Mouse (Mus musculus) olfactory bulb, adult 2 months (tissue): ENCODE data around the gene Mrpl37. TPM values are rescaled to one million over a fixed set of nuclear protein-coding genes. Genes with fewer than 3 reads are reported as not detected.

Source experiments
- H3K27ac ChIP-seq: fragments of 200-500 bp; 2 replicates; pipeline ENCODE4 v1.5.1; 2012; ENCODE audit warnings: low read depth, low read length; ENCODE audit not compliant: insufficient read depth
- H3K4me1 ChIP-seq: fragments of 200-500 bp; 2 replicates; pipeline ENCODE4 v1.6.1; 2012; ENCODE audit warnings: low read length; ENCODE audit not compliant: control insufficient read depth, insufficient read depth
- H3K4me3 ChIP-seq: fragments of 200-500 bp; 2 replicates; pipeline ENCODE4 v1.5.1; 2012; ENCODE audit warnings: mild to moderate bottlenecking, low read depth, low read length, moderate library complexity; ENCODE audit not compliant: insufficient read depth
- CTCF ChIP-seq: fragments of 200-500 bp; IDR thresholded peaks from 2 replicates; pipeline ENCODE4 v1.5.1; 2012; ENCODE audit warnings: low read depth, mild to moderate bottlenecking, low read length, moderate library complexity; ENCODE audit not compliant: insufficient read depth
- POLR2A ChIP-seq: fragments of 200-500 bp; IDR thresholded peaks from 2 replicates; pipeline ENCODE4 v1.6.1; 2012; ENCODE audit warnings: mild to moderate bottlenecking, low read depth, low read length, moderate library complexity; ENCODE audit not compliant: insufficient read depth
- WGBS: fragments of 180-500 bp; shearing (Covaris S2); methylation state at CpG from one replicate; pipeline ENCODE4 v1.1.7; 2018; 5-methylcytosine and 5-hydroxymethylcytosine counted together
- polyA plus RNA-seq: library from polyadenylated mRNA; stranded (reverse); fragments of >200 nt; gene quantifications from 2 replicates; pipeline ENCODE4 v1.2.4, GENCODE M21; 2012; ENCODE audit warnings: low replicate concordance; ENCODE audit not compliant: missing spikeins, insufficient read depth, insufficient read length

Mrpl37 gene
- polyA plus RNA-seq, 1 experiment: not detected

GRCm38 (mm10) chr4:107075456-107075855, 8.8 kb upstream of the Mrpl37 start:
- H3K27ac ChIP-seq: peak overlapping the region; percentile 2; the same call in 1 of the 2 replicates
- no peak for TF ChIP-seq CTCF
- no peak for TF ChIP-seq POLR2A
- WGBS: 41% methylated on average over 5 of the region's 5 CpGs
- H3K4me1 ChIP-seq: peaks cover 11% of the 10 kb centered on the region; the same call in 1 of the 2 replicates
- no peak overlapping the region for H3K4me3 ChIP-seq

GRCm38 (mm10) chr4:107072343-107072742, 5.7 kb upstream of the Mrpl37 start:
- TF ChIP-seq POLR2A: no peak
- TF ChIP-seq CTCF: no peak
- Histone ChIP-seq H3K4me1 (peaks cover 11% of the 10 kb centered on the region; the same call in 1 of the 2 replicates), H3K27ac (no peak overlapping the region), H3K4me3 (no peak overlapping the region)
- WGBS: 89% methylated on average over 9 of the region's 9 CpGs

GRCm38 (mm10) chr4:107067151-107067840, 628 bp upstream of the Mrpl37 start:
- Histone ChIP-seq H3K27ac (no peak overlapping the region; the same call in 1 of the 2 replicates), H3K4me3 (peak overlapping the region; percentile 67), H3K4me1 (peaks cover 4% of the 10 kb centered on the region)
- 4% methylated on average over 33 of the region's 33 CpGs for WGBS
- no peak for TF ChIP-seq POLR2A
- no peak for TF ChIP-seq CTCF

DNA sequence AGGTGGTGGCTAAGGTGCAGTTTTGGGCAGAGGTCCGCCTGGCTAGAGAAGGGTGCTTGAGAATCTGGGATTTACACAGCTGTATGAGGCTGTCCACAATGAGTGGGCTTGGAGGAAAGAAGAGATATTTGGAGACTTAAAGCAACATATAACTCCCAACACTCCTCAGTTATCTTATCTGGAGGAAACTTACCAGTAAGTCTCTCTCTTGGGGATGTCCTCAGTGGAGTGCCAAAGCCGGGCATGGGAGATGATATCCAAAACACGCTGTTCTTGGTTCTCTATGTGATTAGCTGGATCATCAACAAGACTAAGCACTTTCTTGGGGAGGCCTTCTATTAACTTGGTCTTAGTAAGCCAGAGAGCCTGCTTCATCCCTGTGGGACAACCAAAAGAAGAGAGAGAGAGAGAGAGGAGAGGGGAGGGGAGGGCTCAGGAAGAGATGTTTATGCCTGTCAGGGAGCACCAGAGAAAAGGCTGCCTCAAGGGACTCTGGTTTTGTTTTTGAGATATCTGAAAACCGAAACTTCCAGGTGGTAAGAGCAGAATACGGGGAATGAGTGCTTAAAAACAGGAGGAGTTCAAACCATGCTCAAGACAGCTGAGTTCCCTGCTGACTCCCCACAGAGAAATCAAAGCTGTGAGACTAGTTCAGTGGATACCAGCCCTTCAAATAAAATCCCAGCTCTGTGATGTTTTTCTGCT, 2.1 kb downstream of the Mrpl37 start:
- WGBS: 93% methylated on average over 5 of the region's 5 CpGs
- TF ChIP-seq POLR2A (no peak), CTCF (no peak)
- peaks cover 4% of the 10 kb centered on the region for H3K4me1 ChIP-seq

DNA sequence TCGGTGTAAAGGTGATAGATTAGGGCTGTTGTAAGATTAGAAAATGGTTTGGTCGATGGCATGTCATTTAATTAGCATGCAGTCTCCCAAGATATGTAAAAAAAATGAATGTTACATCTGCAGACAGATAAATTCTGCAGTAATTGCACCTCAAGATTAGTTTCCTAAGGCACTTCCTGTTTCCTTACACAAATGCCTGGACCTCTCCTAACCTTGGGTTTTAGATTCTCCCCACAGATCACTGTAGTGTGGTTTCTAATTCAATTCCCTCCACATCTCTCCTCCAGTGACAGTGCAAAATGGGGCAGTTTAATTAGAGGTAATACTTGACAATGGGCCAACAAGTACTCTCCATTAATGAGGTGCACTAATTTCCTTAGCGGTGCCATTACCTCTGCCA, 3.5 kb downstream of the Mrpl37 start:
- WGBS: 75% methylated on average over 3 of the region's 3 CpGs
- Histone ChIP-seq H3K4me1 (peaks cover 4% of the 10 kb centered on the region), H3K27ac (no peak overlapping the region), H3K4me3 (no peak overlapping the region)
- TF ChIP-seq CTCF (no peak), POLR2A (no peak)

More for the DNA sequence above, 2.1 kb downstream of the Mrpl37 start:
- no peak overlapping the region for H3K27ac ChIP-seq
- no peak overlapping the region for H3K4me3 ChIP-seq

DNA sequence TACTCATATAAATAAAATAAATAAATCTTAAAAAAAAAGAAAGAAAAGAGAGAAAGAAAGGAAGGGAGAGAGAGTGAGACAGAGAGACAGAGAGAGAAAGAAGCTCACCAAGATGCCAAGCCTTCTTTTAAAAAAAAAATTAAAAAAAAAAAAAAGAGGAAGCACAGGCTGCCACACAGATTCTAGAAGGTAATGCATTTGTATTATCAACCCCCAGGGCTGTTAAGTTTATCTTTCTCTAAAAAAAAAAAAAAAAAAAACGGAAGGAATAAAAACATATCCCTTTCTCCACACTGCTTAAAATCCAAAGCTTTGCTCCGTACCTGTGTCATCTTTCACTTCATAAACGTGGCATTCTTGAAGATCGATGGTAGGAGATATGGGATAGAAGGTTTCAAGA, 5.1 kb downstream of the Mrpl37 start:
- peaks cover 2% of the 10 kb centered on the region; the same call in 1 of the 2 replicates for H3K4me1 ChIP-seq
- TF ChIP-seq POLR2A: no peak
- TF ChIP-seq CTCF: no peak
- no peak overlapping the region for H3K4me3 ChIP-seq
- H3K27ac ChIP-seq: no peak overlapping the region
- 96% methylated on average over 4 of the region's 4 CpGs for WGBS

DNA sequence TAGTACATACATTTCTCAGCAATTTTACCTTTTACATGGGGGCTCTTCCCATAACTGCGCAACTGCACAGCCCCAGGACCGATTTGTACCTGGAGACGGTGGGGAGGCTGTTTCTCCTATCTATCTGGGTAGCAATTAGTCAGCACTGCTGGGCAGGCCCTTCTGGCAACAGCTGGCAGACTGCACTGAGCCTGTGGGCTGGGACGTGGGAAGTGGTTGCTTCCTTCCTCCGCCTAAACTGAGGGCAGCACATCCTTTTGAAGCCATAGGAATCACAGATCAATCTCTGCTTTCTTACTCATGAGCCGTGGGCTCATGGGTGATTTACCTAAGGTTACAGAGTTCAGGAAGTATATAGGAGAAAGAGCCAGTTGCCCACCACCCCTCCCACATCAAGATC, 7.9 kb downstream of the Mrpl37 start:
- TF ChIP-seq POLR2A: no peak
- 76% methylated on average over 6 of the region's 6 CpGs for WGBS
- H3K4me3 ChIP-seq: no peak overlapping the region

GRCm38 (mm10) chr4:107058346-107058745, 8.3 kb downstream of the Mrpl37 start:
- Histone ChIP-seq H3K27ac (no peak overlapping the region), H3K4me1 (no peaks in the 10 kb centered on the region), H3K4me3 (no peak overlapping the region)
- TF ChIP-seq POLR2A (no peak), CTCF (no peak)
- 90% methylated on average over 5 of the region's 5 CpGs for WGBS

More for the DNA sequence above, 7.9 kb downstream of the Mrpl37 start:
- Histone ChIP-seq H3K27ac (no peak overlapping the region), H3K4me1 (no peaks in the 10 kb centered on the region)

- Histone ChIP-seq H3K4me1 (no peaks in the 10 kb centered on the region), H3K4me3 (no peak overlapping the region), H3K27ac (no peak overlapping the region)
- 82% methylated on average over 3 of the region's 3 CpGs for WGBS
- TF ChIP-seq CTCF: no peak
- no peak for TF ChIP-seq POLR2A
Observed at GRCm38 (mm10) chr4:107056088-107056487, 10.6 kb downstream of the Mrpl37 start.
